14 mouse cellular contexts compared by ENCODE assay signal in the genomic region with DNA sequence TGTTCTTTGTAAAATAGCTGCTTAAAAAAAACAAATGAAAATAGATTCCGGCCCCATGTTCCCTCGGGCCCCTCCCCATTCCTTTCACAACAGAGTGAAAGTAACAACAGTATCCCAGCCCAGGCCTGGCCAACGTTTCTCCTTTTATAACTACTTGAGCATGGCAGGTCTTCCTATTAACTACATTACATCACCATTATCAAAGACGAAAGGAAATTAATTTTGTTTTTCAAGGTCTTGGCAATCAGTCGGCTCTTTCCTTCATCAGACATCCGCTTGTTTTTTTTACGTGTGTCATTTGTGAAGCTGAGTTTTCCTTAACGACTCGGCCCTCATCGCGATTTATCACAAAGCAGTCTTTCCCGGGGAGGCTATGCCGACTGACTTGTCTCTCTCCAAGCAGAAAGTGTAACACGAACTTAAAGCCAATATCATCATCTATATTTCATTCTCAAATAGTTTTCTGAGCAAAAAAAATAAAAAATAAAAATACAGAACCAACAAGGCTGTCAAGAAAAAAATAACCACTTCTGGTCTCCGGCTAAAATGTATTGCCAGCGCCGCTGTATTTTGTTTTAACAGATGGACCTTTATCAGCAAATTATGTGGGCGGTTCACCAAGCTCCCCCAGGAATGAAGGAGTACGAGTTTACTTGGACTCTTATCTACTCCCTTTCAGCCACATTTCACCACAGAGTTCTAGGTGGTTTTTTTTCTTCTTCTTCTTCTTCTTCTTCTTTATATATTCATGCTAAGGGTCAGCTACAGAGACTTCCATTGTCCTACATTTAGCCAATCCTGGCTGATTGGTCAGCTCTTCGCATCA.
DNase-seq lines count a peak whose midpoint lies in the region; ATAC-seq lines count a peak whose summit lies in the region.
"Had no signal": no experiment of that assay in that cellular context is flagged by ENCODE, and none has a peak within 500 bp of the region (broad histone marks: within the 10 kb centered on the region; RNA-seq: fewer than 3 reads in every experiment).

No protein-coding gene starts in this region.

- 57% methylated on average over 20 of the region's 20 CpGs for WGBS in heart, embryonic 11.5 days (ENCODE audit: insufficient replicate concordance)
- 88% methylated on average over 20 of the region's 20 CpGs for WGBS in hindbrain, embryonic 10.5 days

- ATAC-seq in heart, embryonic 11.5 days (replicated peaks; ENCODE audit: insufficient number of reproducible peaks, low FRiP score, low TSS enrichment): no peak
- ATAC-seq: forebrain, embryonic 14.5 days had no signal

- DNase-seq in heart, adult 8-10 months (ENCODE audit: low spot score): peak; percentile 33
- peak; percentile 24 for DNase-seq in ovary, adult 18-20 months (ENCODE audit: low spot score)
- DNase-seq in ovary, postnatal 14 days (ENCODE audit: low spot score): no peak
- peak; percentile 27 to 41 for DNase-seq in heart, adult 9 months (ENCODE audit: low spot score in 2 of 2)
- no peak for DNase-seq in hindbrain, embryonic 10.5 days (ENCODE audit: low spot score)
- no peak for DNase-seq in spleen, adult 12 weeks (ENCODE audit: low spot score)
- DNase-seq: cerebellum, adult 18-20 months had no signal

- no peaks in the 10 kb centered on the region for H3K27me3 ChIP-seq in heart, embryonic 11.5 days (ENCODE audit: control insufficient read depth, insufficient read depth, low read length)
- H3K27me3 ChIP-seq in hindbrain, embryonic 10.5 days (ENCODE audit: insufficient read depth, poor library complexity, severe bottlenecking): peaks cover 26% of the 10 kb centered on the region
- H3K27me3 ChIP-seq: limb, embryonic 12.5 days; lung, embryonic 15.5 days; megakaryocyte, embryonic 14.5 days; neural tube, embryonic 13.5 days had no signal

- peaks cover 15% of the 10 kb centered on the region for H3K4me1 ChIP-seq in heart, embryonic 11.5 days (ENCODE audit: control insufficient read depth, insufficient read depth, low read length)
- H3K4me1 ChIP-seq in hindbrain, embryonic 10.5 days (replicated peaks): no peaks in the 10 kb centered on the region
- H3K4me1 ChIP-seq: lung, embryonic 15.5 days; megakaryocyte, embryonic 14.5 days; neural tube, embryonic 13.5 days had no signal

- no peak overlapping the region for H3K4me2 ChIP-seq in heart, embryonic 11.5 days
- H3K4me2 ChIP-seq: limb, embryonic 12.5 days; lung, embryonic 15.5 days; neural tube, embryonic 13.5 days had no signal

- no peaks in the 10 kb centered on the region for H3K9me3 ChIP-seq in heart, embryonic 11.5 days (replicated peaks; ENCODE audit: control insufficient read depth, low read length)
- peaks cover 4% of the 10 kb centered on the region; the same call in 1 of the 2 replicates for H3K9me3 ChIP-seq in hindbrain, embryonic 10.5 days
- H3K9me3 ChIP-seq: lung, embryonic 15.5 days; neural tube, embryonic 13.5 days had no signal

- H3K27ac ChIP-seq in heart, embryonic 11.5 days (ENCODE audit: low read depth, low read length): no peak overlapping the region
- H3K27ac ChIP-seq in hindbrain, embryonic 10.5 days: no peak overlapping the region
- H3K27ac ChIP-seq: left cerebral cortex, adult 2 months; limb, embryonic 12.5 days; lung, embryonic 15.5 days; neural tube, embryonic 13.5 days had no signal

- no peaks in the 10 kb centered on the region for H3K36me3 ChIP-seq in heart, embryonic 11.5 days (ENCODE audit: control insufficient read depth, insufficient read depth, low read length)
- no peaks in the 10 kb centered on the region for H3K36me3 ChIP-seq in hindbrain, embryonic 10.5 days
- H3K36me3 ChIP-seq: limb, embryonic 12.5 days; lung, embryonic 15.5 days; neural tube, embryonic 13.5 days had no signal

- H3K4me3 ChIP-seq in heart, embryonic 11.5 days (ENCODE audit: low read depth, low read length): no peak overlapping the region
- H3K4me3 ChIP-seq in hindbrain, embryonic 10.5 days: no peak overlapping the region
- H3K4me3 ChIP-seq: left cerebral cortex, adult 2 months; limb, embryonic 12.5 days; lung, embryonic 15.5 days; megakaryocyte, embryonic 14.5 days; neural tube, embryonic 13.5 days had no signal

- H3K9ac ChIP-seq in heart, embryonic 11.5 days (ENCODE audit: low read depth, low read length): no peak overlapping the region
- H3K9ac ChIP-seq: limb, embryonic 12.5 days; lung, embryonic 15.5 days; neural tube, embryonic 13.5 days had no signal

Comparison
In these comparisons a context has a peak if more than half of its experiments do, and no peak if none do; other contexts are left out.
1. DNase-seq: peak in heart, adult 8-10 months (single experiment), ovary, adult 18-20 months (single experiment) and heart, adult 9 months (2 of 2); none in ovary, postnatal 14 days (single experiment), hindbrain, embryonic 10.5 days (single experiment) and spleen, adult 12 weeks (single experiment).